Mouse (Mus musculus): ENCODE results near the gene Rcor1.
A peak's percentile ranks its signal among the peaks of the same experiment; 100 is the strongest.
"Not testable (repeated sequence)": the region's sequence is repeated elsewhere in the genome, so short reads cannot be mapped to it uniquely, and the experiment has no call there.

Gene Rcor1

GRCm38 (mm10) chr12:111069299-111069698 lies 30.1 kb downstream of the Rcor1 start:
- not testable (repeated sequence) for DNase-seq (ENCODE audit: low spot score in 2 of 2)

- DNase-seq (ENCODE audit: low spot score in 2 of 2), result no peak
Observed at GRCm38 (mm10) chr12:111071009-111071408, 31.9 kb downstream of the Rcor1 start.

- no peak for DNase-seq (ENCODE audit: low spot score in 2 of 2)
Observed at GRCm38 (mm10) chr12:111071477-111072152, 32.5 kb downstream of the Rcor1 start.

- no peak for DNase-seq (ENCODE audit: low spot score in 2 of 2)
Observed at GRCm38 (mm10) chr12:111076385-111076965, 37.3 kb downstream of the Rcor1 start.

- no peak for DNase-seq (ENCODE audit: low spot score in 2 of 2)
Observed at GRCm38 (mm10) chr12:111085579-111085978, 46.4 kb downstream of the Rcor1 start.

- no peak for DNase-seq (ENCODE audit: low spot score in 2 of 2)
Observed at GRCm38 (mm10) chr12:111087066-111087465, 47.9 kb downstream of the Rcor1 start.

GRCm38 (mm10) chr12:111088186-111088585 lies 49.0 kb downstream of the Rcor1 start:
- DNase-seq (ENCODE audit: low spot score in 2 of 2), result peak; percentile 36 to 66

- no peak for DNase-seq (ENCODE audit: low spot score in 2 of 2)
Observed at GRCm38 (mm10) chr12:111088731-111089141, 49.6 kb downstream of the Rcor1 start.

- DNase-seq (ENCODE audit: low spot score in 2 of 2), result no peak
Observed at GRCm38 (mm10) chr12:111089145-111089544, 50.0 kb downstream of the Rcor1 start.

- DNase-seq (ENCODE audit: low spot score in 2 of 2), result no peak
Observed at GRCm38 (mm10) chr12:111090801-111091200, 51.6 kb downstream of the Rcor1 start.

- DNase-seq (ENCODE audit: low spot score in 2 of 2), result no peak
Observed at GRCm38 (mm10) chr12:111091981-111092380, 52.8 kb downstream of the Rcor1 start.

- no peak for DNase-seq (ENCODE audit: low spot score in 2 of 2)
Observed at GRCm38 (mm10) chr12:111094073-111094472, 54.9 kb downstream of the Rcor1 start.

GRCm38 (mm10) chr12:111095086-111095485 lies 55.9 kb downstream of the Rcor1 start:
- no peak for DNase-seq (ENCODE audit: low spot score in 2 of 2)

GRCm38 (mm10) chr12:111096249-111096648 lies 57.1 kb downstream of the Rcor1 start:
- no peak for DNase-seq (ENCODE audit: low spot score in 2 of 2)

GRCm38 (mm10) chr12:111097036-111097435 lies 57.9 kb downstream of the Rcor1 start:
- DNase-seq (ENCODE audit: low spot score in 2 of 2), result no peak

- no peak for DNase-seq (ENCODE audit: low spot score in 2 of 2)
Observed at GRCm38 (mm10) chr12:111111176-111111575, 72.0 kb downstream of the Rcor1 start.

GRCm38 (mm10) chr12:111114593-111114992 lies 75.4 kb downstream of the Rcor1 start:
- no peak for DNase-seq (ENCODE audit: low spot score in 2 of 2)

- DNase-seq (ENCODE audit: low spot score in 2 of 2), result no peak
Observed at GRCm38 (mm10) chr12:111119506-111120085, 80.4 kb downstream of the Rcor1 start.

GRCm38 (mm10) chr12:111120976-111121645 lies 82.0 kb downstream of the Rcor1 start:
- DNase-seq (ENCODE audit: low spot score in 2 of 2), result no peak

GRCm38 (mm10) chr12:111122332-111122852 lies 83.2 kb downstream of the Rcor1 start:
- DNase-seq (ENCODE audit: low spot score in 2 of 2), result no peak

- DNase-seq (ENCODE audit: low spot score in 2 of 2), result no peak
Observed at GRCm38 (mm10) chr12:111124601-111125260, 85.6 kb downstream of the Rcor1 start.

GRCm38 (mm10) chr12:111125666-111126065 lies 86.5 kb downstream of the Rcor1 start:
- no peak for DNase-seq (ENCODE audit: low spot score in 2 of 2)
